Mouse (Mus musculus): ENCODE data around the gene Smg5.

DNA sequence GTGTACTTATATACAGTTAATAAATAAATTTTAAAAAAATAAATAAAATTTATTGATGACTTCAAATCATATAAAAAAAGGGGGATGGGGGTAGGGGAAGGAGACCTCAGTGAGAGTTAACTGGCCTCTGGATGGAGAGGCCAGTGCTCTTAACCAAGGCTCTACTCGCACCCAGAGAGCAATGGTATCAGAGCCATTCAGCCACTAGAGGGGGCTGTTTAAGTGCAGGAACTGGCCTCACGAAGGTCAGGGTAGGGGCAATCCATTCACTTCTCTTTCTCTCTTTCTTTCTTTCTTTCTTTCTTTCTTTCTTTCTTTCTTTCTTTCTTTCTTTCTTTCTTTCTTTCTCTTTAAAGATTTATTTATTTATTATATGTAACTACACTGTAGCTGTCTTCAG, 4.8 kb upstream of the Smg5 start:
- TF ChIP-seq CTCF (IDR thresholded peaks at IDR 0.05; ENCODE audit: low read depth) (peak; percentile 74), EP300 (optimal IDR thresholded peaks at IDR 0.05) (no peak)
